Mouse (Mus musculus) lung, postnatal 36 days (tissue): ENCODE measurements at regions not wholly inside any gene's neighbourhood (a gene's known extent, or its start where the extent isn't known, plus 50 kb on each side); places are given as distances from the start of the nearest gene placed in this dataset.

Source experiments
- DNase-seq: peaks from one replicate; pipeline ENCODE4 v3.0.0; 2022; ENCODE audit warnings: mixed read lengths

- DNase-seq, result no peak
Measured at GRCm38 (mm10) chr12:105898580-105899293, 111.3 kb upstream of the Vrk1 start.

GRCm38 (mm10) chr12:105899294-105899909, 110.6 kb upstream of the Vrk1 start:
- no peak for DNase-seq

GRCm38 (mm10) chr12:105900479-105900878, 109.5 kb upstream of the Vrk1 start:
- DNase-seq, result no peak

- no peak for DNase-seq
Measured at GRCm38 (mm10) chr12:105903072-105903471, 107.0 kb upstream of the Vrk1 start.

GRCm38 (mm10) chr12:105906584-105906983, 103.4 kb upstream of the Vrk1 start:
- DNase-seq, result peak; percentile 3

- DNase-seq, result no peak
Measured at GRCm38 (mm10) chr12:105907851-105908620, 102.0 kb upstream of the Vrk1 start.

- DNase-seq, result no peak
Measured at GRCm38 (mm10) chr12:105911556-105911955, 98.5 kb upstream of the Vrk1 start.

- no peak for DNase-seq
Measured at GRCm38 (mm10) chr12:105917388-105917963, 92.6 kb upstream of the Vrk1 start.

GRCm38 (mm10) chr12:105918775-105919174, 91.3 kb upstream of the Vrk1 start:
- DNase-seq, result no peak

- DNase-seq, result no peak
Measured at GRCm38 (mm10) chr12:105927210-105927609, 82.8 kb upstream of the Vrk1 start.

GRCm38 (mm10) chr12:105929456-105929921, 80.5 kb upstream of the Vrk1 start:
- DNase-seq, result no peak

- peak; percentile 2 for DNase-seq
Measured at GRCm38 (mm10) chr12:105935441-105935880, 74.6 kb upstream of the Vrk1 start.

- DNase-seq, result peak; percentile 20
Measured at GRCm38 (mm10) chr12:105936812-105937530, 73.1 kb upstream of the Vrk1 start.

GRCm38 (mm10) chr12:105942136-105943076, 67.6 kb upstream of the Vrk1 start:
- DNase-seq, result no peak

GRCm38 (mm10) chr12:105943077-105943433, 67.0 kb upstream of the Vrk1 start:
- DNase-seq, result no peak

- no peak for DNase-seq
Measured at GRCm38 (mm10) chr12:105947332-105947731, 62.7 kb upstream of the Vrk1 start.

GRCm38 (mm10) chr12:105948322-105948721, 61.7 kb upstream of the Vrk1 start:
- no peak for DNase-seq

- DNase-seq, result no peak
Measured at GRCm38 (mm10) chr12:105955764-105956290, 54.2 kb upstream of the Vrk1 start.

GRCm38 (mm10) chr12:105959756-105960155, 50.3 kb upstream of the Vrk1 start:
- no peak for DNase-seq
